Mouse (Mus musculus): ENCODE results near the gene Cblc.

DNA sequence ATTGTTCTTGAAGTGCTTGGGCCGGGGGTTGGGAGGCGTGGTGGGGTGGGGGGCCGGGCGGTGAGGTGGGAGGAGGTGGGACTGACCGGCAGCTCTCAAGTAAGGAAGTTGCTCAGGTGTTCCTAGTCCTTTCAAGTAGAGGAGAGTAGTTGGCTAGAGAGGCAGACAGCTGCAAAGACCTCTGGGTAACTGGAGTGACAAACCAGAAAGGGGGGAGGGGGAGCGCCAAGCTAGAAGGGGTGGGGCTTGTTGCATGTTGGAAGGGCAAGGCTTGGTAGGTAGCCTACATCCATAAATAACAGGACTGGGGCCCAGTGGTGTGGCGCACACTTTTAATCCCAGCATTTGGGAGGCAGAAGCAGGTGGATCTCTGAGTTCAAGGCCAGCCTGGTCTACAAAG, 14.9 kb downstream of the Cblc start:
- TF ChIP-seq CTCF (IDR thresholded peaks at IDR 0.05; ENCODE audit: borderline replicate concordance, insufficient read depth, low read length) (no peak), POLR2A (IDR thresholded peaks at IDR 0.05; ENCODE audit: low read depth, low read length) (no peak)

All from embryonic fibroblast, embryonic 13.5 days (primary cell).